Mouse (Mus musculus) small intestine, adult 2 months (tissue): Measurements from ENCODE around the gene Tec.

ENCODE experiments used
- CTCF ChIP-seq: fragments of 200-500 bp; IDR thresholded peaks from 2 replicates; pipeline ENCODE4 v1.5.1; 2012; ENCODE audit warnings: low read depth, mild to moderate bottlenecking, control low read depth, inconsistent platforms, low read length, moderate library complexity, mixed read lengths; ENCODE audit not compliant: insufficient replicate concordance, insufficient read length; ENCODE audit errors: extremely low read depth
- POLR2A ChIP-seq: fragments of 200-500 bp; IDR thresholded peaks from 2 replicates; pipeline ENCODE4 v1.6.1; 2012; ENCODE audit warnings: low read depth, mild to moderate bottlenecking, control low read depth, inconsistent platforms, low read length, moderate library complexity

GRCm38 (mm10) chr5:72902312-72902711 is 34.0 kb upstream of the Tec start:
- no peak for TF ChIP-seq CTCF
- no peak for TF ChIP-seq POLR2A
